ENCODE assay signal across 8 mouse cellular contexts in the genomic region with DNA sequence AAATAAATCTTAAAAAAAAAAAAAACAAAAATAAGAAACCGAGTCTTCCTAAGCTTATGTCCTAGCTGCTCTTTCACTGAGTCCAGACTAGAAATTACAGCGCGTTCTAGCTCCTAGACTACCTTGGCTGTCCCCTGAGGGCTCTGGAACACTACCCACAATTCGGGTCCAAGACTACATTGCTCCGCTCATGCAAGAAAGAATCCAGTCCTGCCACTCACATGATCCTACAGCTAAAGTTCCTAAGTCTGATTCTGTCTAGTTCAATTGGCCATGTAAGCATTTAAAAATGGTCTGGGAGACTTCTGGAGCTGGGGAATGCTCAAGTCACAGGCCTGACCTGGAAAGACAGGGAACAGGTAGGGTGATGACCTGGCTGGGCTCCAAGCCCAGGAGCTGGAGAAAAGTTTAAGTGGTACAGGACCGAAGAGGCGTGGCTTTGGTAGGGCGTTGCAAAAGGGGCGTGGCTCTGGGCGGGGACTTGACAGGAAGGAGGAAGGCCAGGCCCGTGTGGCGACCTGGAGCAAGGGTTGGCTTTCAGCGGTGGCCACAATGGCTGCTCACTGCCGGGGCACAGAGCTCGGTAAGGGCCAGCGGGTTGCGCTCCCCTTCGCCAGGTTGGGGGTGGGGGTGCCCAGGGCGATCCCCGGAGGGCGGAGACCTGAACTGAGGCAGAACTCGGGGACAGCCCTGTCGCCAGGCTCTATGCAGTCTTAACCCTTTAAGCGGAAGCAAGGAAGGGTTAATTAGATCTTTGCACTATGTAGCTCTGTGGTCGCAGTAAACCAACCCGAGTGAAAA. TPM values are rescaled to one million over a fixed set of nuclear protein-coding genes. Genes with fewer than 3 reads are reported as not detected.
A peak's percentile ranks its signal among the peaks of the same experiment; 100 is the strongest.
DNase-seq lines count a peak whose midpoint lies in the region; ATAC-seq and TF ChIP-seq lines count a peak whose summit lies in the region.

TSS of gene Dera (plus strand) at position 491 of the 801 bp plus-strand sequence.

- TF ChIP-seq CTCF in cerebellum, adult 2 months (IDR thresholded peaks at IDR 0.05; ENCODE audit: borderline replicate concordance, insufficient read depth, low read depth, low read length): no peak
- TF ChIP-seq CTCF in forebrain, postnatal 0 days (IDR thresholded peaks at IDR 0.05; ENCODE audit: low read depth): no peak; the same call in 1 of the 2 replicates

- TF ChIP-seq POLR2A in cerebellum, adult 2 months (IDR thresholded peaks at IDR 0.05; ENCODE audit: borderline replicate concordance, insufficient read depth, low read length): 0 out of 2 replicates have a peak, but pooled peaks have one; percentile 25

- H3K4me3 ChIP-seq in cerebellum, adult 2 months (replicated peaks; ENCODE audit: insufficient read depth, low read depth, low read length): peak within 1 kb of the TSS; percentile 49
- H3K4me3 ChIP-seq in forebrain, postnatal 0 days (ENCODE audit: low read depth, low read length): peak within 1 kb of the TSS; percentile 45
- H3K4me3 ChIP-seq in hindbrain, embryonic 10.5 days: peak within 1 kb of the TSS; percentile 82

- H3K36me3 ChIP-seq in forebrain, postnatal 0 days (ENCODE audit: insufficient read depth): peaks cover 21% of the 10 kb centered on the region
- peaks cover 35% of the 10 kb centered on the region for H3K36me3 ChIP-seq in hindbrain, embryonic 10.5 days

- no peaks in the 10 kb centered on the region for H3K9me3 ChIP-seq in forebrain, postnatal 0 days (ENCODE audit: low read length)
- H3K9me3 ChIP-seq in hindbrain, embryonic 10.5 days: no peaks in the 10 kb centered on the region

- ATAC-seq in forebrain, postnatal 0 days: peak; percentile 57

- peak within 1 kb of the TSS; percentile 49 for H3K9ac ChIP-seq in forebrain, postnatal 0 days

- H3K4me1 ChIP-seq in cerebellum, adult 2 months (ENCODE audit: control insufficient read depth, insufficient read depth, low read length): no peaks in the 10 kb centered on the region
- 0 out of 2 replicates have a peak, but pooled peaks cover 6% of the 10 kb centered on the region for H3K4me1 ChIP-seq in forebrain, postnatal 0 days (ENCODE audit: insufficient read depth)
- H3K4me1 ChIP-seq in hindbrain, embryonic 10.5 days (replicated peaks): peaks cover 14% of the 10 kb centered on the region

- DNase-seq in Muller cell, postnatal 12 days (ENCODE audit: inconsistent ontology term): peak; percentile 81
- DNase-seq in cerebellum, adult 2 months: peak; percentile 63 to 65
- DNase-seq in forebrain, postnatal 0 days: peak; percentile 22
- peak; percentile 90 for DNase-seq in hindbrain, embryonic 10.5 days (ENCODE audit: low spot score)
- DNase-seq in layer of hippocampus, postnatal 10 days (ENCODE audit: low spot score in 2 of 2): peak; percentile 71 to 78
- peak; percentile 90 to 91 for DNase-seq in lung, postnatal 4 days
- peak; percentile 84 for DNase-seq in retina, postnatal 1 day
- peak; percentile 46 for DNase-seq in urinary bladder, postnatal 10 days (ENCODE audit: low spot score)

- no peak within 1 kb of the TSS for H3K27ac ChIP-seq in cerebellum, adult 2 months (ENCODE audit: insufficient read depth, low read length)
- H3K27ac ChIP-seq in forebrain, postnatal 0 days (ENCODE audit: low read depth, low read length): no peak within 1 kb of the TSS
- H3K27ac ChIP-seq in hindbrain, embryonic 10.5 days: peak within 1 kb of the TSS; percentile 93

- WGBS in cerebellum, adult 2 months: 8% methylated on average over 26 of the region's 26 CpGs
- 11% methylated on average over 26 of the region's 26 CpGs for WGBS in forebrain, postnatal 0 days
- 11% methylated on average over 26 of the region's 26 CpGs for WGBS in hindbrain, embryonic 10.5 days

- H3K4me2 ChIP-seq in forebrain, postnatal 0 days (ENCODE audit: low read depth): peak within 1 kb of the TSS; percentile 85

- no peaks in the 10 kb centered on the region for H3K27me3 ChIP-seq in cerebellum, adult 2 months (ENCODE audit: control insufficient read depth, insufficient read depth, low read length)
- H3K27me3 ChIP-seq in forebrain, postnatal 0 days (ENCODE audit: insufficient read depth, low read length): no peaks in the 10 kb centered on the region
- H3K27me3 ChIP-seq in hindbrain, embryonic 10.5 days (ENCODE audit: insufficient read depth, poor library complexity, severe bottlenecking): no peaks in the 10 kb centered on the region

RNA-seq across cellular contexts. Expression of gene Dera, which starts in this region (rescaled TPM):
- polyA plus RNA-seq in cerebellum, adult 2 months (2012; rRNA removed): 3.1 and 3.6 TPM in 2 replicates
- 5.0 and 9.1 TPM in 2 replicates for total RNA-seq in forebrain, postnatal 0 days (2014; rRNA removed)
- 10.6 and 11.0 TPM in 2 replicates for polyA plus RNA-seq in forebrain, postnatal 0 days (2015; fragmentation: Nextera tagmentation; extraction: Ambion mirVana)
- 67.0 and 72.0 TPM in 2 replicates for polyA plus RNA-seq in hindbrain, embryonic 10.5 days (2016; fragmentation: Nextera tagmentation; extraction: Ambion mirVana)
- 10 to 100 TPM; 14.4 to 17.5 TPM for total RNA-seq in layer of hippocampus, postnatal 10 days (2021)

Comparison
In these comparisons a context has a peak if more than half of its experiments do, and no peak if none do; other contexts are left out.
1. DNase-seq: peak in every context shown above with its lines; median percentile 90 in lung, postnatal 4 days; 90 in hindbrain, embryonic 10.5 days; 84 in retina, postnatal 1 day; 81 in Muller cell, postnatal 12 days; 74 in layer of hippocampus, postnatal 10 days; 64 in cerebellum, adult 2 months; 46 in urinary bladder, postnatal 10 days; 22 in forebrain, postnatal 0 days.